Mouse (Mus musculus) telencephalon, adult 2 months (tissue): ENCODE results near the gene Trim43c.
A peak's percentile ranks its signal among the peaks of the same experiment; 100 is the strongest.
"Not testable (repeated sequence)": the region's sequence is repeated elsewhere in the genome, so short reads cannot be mapped to it uniquely, and the experiment has no call there.

Experiments
- DNase-seq: peaks from one replicate; pipeline ENCODE4 v3.0.0-alpha.2; 2011; ENCODE audit warnings: low read depth, low spot score

Trim43c gene

GRCm38 (mm10) chr9:88838864-88839263 lies at the start of gene Trim43c:
Gene Trim43c, plus strand, starts transcription at chr9:88839164.
- DNase-seq, result not testable (repeated sequence)

GRCm38 (mm10) chr9:88853072-88853471 lies 14.1 kb downstream of the Trim43c start:
- DNase-seq, result not testable (repeated sequence)

GRCm38 (mm10) chr9:88858566-88859492 lies 19.9 kb downstream of the Trim43c start:
- DNase-seq, result peak; percentile 55
